Mouse (Mus musculus) MEL-GATA-1-ER (cell line): ENCODE results near the gene Il3ra.

Experiments used
- DNase-seq: peaks from one replicate; pipeline ENCODE4 v3.0.0-alpha.2; 2012; ENCODE audit warnings: low read depth; ENCODE audit errors: extremely low read depth

Gene Il3ra

DNA sequence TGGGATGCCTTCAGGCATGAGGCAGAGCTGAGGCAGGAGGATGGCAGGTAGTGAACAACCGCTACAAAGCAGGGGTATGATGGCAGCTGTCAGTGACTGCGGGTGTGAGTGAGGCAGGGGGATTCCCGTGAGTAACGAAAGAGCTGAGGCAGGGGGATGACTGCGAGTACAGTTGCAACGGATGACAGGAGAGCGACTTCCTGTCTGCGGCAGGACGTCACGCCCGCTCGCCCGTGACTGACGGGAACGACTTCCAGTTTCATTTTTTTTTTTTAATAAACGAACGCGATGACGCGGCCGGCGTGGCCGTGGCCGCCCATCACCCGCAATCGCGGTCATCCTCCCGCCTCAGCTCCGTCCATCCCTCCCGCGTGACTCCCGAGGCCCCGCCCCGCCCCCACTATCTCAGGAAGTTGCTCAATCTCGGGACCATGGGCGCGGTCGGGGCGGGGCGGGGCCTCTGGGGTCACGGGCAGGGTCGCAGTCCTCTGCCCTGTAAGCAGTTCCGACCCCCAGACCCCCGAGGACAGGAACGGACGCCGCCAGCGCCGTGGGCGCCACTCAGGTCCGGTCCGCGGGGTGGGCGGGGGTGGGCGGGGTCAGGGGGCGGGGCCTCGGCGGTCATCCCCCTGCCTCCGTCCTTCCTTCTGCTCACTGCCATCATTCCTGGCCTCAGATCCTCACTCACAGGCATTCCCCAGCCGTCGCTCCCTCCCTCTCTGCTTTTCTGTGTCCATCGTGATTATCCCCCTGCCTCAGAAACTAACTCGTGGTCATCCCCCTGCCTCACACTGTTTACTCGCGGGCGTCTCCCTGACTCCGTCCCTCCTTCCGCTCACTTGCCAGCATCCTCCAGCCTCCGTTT, at the start of gene Il3ra:
Gene Il3ra (plus strand): TSS at position 328 of the 865 bp plus-strand sequence.
- no peak for DNase-seq

GRCm38 (mm10) chr14:14308938-14309337, 37.1 kb upstream of the Il3ra start:
- no peak for DNase-seq

- no peak for DNase-seq
Measured at GRCm38 (mm10) chr14:14309416-14309815, 36.7 kb upstream of the Il3ra start.

DNA sequence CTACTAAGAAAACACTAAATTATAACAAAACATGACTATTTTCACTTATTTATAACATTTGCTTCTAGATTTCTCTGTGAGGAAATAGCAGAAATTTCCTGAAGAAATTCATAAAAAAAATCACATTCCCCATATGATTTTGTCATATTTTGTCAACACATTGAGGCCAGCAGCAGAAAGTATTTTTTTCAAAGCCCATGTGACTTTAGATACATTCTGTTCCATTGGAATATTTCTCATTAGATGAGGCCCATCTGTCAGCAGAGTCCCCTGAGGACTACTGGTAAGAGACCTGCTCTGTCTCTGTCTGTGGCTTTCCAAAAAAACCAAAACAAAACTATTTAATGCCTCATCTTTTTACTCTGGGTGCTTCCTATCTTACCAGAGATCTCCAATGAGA, 23.5 kb upstream of the Il3ra start, which contains the start of gene Olfr31:
Gene Olfr31 (plus strand): TSS at position 301 of the 400 bp plus-strand sequence.
- DNase-seq: no peak

DNA sequence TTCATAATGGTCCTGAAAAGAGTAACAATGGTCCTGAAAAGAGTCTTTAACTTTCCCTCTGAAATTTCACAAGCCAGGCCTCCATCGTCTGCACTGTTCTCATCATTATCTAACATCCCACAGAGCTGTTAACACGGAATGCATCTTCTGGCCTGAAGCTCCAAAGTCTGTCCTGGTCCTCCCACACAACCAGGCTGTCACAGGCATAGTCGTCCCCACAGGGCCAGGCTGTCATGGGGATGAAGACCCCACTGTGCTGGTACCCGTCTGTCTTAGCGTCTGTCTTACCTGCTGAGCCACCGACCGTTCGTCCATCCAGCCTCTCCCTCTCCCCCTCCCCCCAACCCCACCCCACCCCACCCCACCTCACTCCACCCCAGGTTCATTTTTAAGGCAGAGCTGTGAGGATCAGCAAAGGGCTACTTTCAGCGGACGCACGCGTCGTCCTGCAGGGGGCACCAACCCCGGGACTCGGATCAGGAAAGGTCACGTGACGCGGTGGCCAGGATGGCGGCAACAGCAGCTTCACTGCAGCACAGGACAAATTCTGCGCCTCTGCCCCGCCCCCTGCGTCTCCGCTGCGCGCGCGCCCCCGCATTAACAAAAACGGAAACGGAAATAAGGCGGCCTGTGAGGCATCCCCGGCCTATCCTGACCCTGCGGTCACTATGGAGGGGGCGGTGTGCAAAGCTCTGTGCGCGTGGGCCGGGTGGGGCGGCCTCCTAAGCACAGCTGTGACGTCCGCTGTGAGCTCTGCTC, 783 bp upstream of the Il3ra start:
- DNase-seq: peak; percentile 42

DNA sequence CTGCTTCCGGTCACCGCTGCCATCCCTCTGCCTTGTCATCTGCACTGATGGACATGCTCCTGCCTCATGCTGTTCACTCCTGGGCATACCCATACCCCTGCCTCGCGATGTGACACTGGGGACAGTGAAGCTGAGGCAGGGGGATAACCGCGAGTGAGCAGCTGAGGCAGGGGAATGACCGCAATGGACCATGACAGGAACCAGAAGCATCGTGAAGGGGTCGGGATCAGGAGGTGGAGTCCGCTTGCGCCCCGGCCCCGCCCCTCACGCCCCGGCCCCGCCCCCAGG, 682 bp downstream of the Il3ra start:
- DNase-seq: no peak

GRCm38 (mm10) chr14:14347151-14347835, 1.2 kb downstream of the Il3ra start:
- DNase-seq: no peak

GRCm38 (mm10) chr14:14347836-14348621, 2.0 kb downstream of the Il3ra start:
- no peak for DNase-seq

DNA sequence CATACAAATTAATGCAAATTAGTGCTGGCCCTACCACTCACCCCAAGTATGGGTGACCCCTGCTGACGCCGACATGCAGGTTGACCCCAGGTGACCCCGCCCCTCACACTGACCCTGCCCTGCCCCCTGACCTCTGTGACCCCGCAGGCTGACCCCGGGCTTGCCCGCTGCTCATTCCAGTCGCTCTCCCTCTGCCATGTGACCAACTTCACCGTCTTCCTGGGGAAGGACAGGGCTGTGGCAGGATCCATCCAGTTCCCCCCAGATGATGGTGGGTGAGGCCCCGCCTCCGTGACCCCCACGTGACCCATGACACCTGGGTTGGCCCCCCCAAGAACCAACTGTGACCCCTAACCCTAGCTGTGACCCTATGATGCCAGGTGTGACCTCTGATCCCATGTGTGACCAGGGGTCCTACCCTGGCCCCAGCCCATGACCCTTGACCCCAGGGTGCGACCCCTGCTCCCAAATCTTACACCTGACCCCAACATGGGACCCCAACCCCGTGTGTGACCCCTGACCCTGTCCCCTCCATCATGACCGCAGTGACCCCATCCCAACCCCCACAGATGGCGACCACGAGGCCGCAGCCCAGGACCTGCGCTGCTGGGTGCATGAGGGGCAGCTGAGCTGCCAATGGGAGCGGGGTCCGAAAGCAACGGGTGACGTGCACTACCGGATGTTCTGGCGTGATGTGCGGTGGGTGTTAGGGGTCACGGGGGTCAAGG, 2.8 kb downstream of the Il3ra start:
- DNase-seq: no peak

DNA sequence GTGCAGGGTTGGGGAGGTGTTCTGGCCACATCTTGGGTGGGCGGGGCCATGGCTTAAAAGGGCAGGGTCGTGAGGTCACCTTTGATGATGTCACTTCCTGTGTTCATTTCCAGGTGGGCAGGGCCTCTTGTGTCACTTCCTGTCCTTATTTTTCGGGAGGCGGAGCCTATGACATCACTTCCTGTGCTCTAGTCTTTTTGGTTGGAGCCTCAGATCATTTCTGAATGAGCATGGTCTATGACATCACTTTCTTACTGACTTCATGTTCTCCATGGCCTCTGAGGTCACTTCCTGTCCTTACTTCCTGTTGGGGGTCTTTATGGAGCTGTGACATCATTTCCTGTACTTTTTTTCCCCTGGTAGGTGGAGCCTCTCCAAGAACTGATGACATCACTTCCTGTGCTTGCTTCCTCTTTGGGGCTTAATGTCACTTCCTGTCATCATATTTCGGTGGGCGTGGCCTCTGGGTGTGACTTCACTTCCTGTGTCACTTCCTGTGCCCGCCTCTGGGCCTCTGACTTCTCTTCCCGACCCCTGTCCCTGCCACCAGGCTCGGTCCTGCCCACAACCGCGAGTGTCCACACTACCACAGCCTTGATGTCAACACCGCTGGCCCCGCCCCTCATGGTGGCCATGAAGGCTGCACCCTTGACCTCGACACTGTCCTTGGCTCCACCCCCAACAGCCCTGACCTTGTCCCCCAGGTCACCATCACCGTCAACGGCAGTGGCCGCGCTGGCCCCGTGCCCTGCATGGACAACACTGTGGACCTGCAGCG, 3.6 kb downstream of the Il3ra start:
- DNase-seq: no peak

GRCm38 (mm10) chr14:14350263-14351147, 4.4 kb downstream of the Il3ra start:
- no peak for DNase-seq

DNA sequence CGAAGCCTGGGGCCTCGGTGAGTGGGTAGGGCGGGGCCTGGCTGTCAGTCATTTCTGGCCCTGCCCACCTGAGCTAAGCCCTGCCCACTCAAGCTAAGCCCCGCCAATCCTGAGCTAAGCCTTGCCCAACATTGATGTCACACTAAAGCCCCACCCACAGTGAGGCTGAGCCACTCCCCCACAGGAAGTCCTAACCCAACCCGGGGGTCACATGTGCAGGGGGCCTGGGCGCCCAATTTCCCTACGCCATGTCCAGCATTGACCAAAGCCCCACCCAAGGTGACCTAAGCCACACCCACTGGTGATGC, 5.0 kb downstream of the Il3ra start:
- DNase-seq: no peak

GRCm38 (mm10) chr14:14351721-14352590, 5.9 kb downstream of the Il3ra start:
- DNase-seq: no peak

- no peak for DNase-seq
Measured at GRCm38 (mm10) chr14:14352606-14353005, 6.5 kb downstream of the Il3ra start.

GRCm38 (mm10) chr14:14353081-14353732, 7.1 kb downstream of the Il3ra start:
- DNase-seq: no peak

DNA sequence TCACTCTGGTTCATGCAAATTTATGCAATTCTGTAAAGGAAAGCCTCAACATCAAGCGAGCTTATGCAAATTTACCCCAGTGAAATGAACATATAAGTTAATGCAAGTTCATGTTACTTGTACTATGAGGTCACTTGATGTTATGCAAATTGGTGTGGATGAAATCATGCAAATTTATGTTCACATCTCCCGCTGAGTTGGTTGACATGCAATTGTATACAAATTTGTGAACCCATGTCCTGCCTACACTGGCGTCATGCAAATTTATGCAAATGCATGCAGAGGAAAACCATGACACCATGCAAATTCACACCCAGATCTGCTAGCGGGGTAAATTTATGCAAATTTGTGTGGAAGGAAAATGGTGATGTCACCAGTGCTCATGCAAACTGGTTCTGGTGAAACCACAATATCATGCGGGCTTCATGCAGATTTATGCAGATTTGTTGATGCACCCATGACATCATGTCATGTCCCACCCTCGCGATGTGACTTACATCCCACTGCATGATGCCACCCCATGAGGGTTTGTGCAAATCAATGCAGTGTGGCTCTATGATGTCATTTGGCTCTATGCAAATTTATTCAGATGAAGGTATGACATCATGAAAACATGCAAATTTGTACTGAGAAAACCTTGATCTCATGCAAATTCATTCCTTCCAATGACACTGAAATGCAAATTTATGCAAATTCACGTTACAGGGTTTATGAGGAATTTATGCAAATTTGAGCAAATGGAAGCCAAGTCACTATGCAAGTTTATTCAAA, 7.8 kb downstream of the Il3ra start:
- no peak for DNase-seq
